Mouse (Mus musculus): ENCODE data around the gene Sdhaf2.

The Sdhaf2 gene

GRCm38 (mm10) chr19:10497512-10498160 lies 28.3 kb downstream of the Sdhaf2 start:
- in situ Hi-C loops (cut with MboI) = no loop called here

- in situ Hi-C loops (cut with MboI) = no loop called here
Measured at GRCm38 (mm10) chr19:10496976-10497375, 29.0 kb downstream of the Sdhaf2 start.

GRCm38 (mm10) chr19:10495670-10496069 lies 30.3 kb downstream of the Sdhaf2 start:
- in situ Hi-C loops (cut with MboI) = no loop called here

DNA sequence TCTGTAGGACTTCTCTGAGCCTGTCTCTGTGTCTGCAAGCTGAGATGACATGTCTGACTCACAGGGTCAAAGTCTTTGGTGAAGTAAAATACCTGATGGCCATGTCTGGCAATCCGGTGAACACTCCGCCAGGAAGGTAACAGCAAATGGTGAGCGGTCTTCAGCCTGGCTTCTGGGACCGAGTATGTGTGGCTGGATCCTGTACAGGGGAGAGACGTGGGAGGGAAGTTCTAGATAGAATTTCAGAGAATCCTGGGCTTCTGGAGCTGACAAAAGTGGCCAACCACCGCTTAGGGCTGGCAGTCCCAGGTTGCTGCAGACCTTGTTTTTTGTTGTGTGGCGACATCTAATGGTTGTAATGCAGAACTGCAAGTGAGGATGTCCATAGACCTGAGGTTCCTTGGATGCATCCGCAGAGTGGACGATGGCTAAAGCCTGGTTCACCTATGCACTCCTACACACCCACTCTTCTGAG lies 39.6 kb downstream of the Sdhaf2 start:
- in situ Hi-C loops (cut with MboI) = no loop called here

GRCm38 (mm10) chr19:10482703-10483102 lies 43.2 kb downstream of the Sdhaf2 start, which contains the start of gene Ppp1r32:
Gene Ppp1r32, minus strand, starts transcription at chr19:10482928.
- in situ Hi-C loops (cut with MboI) = loop anchor here (5.0 kb wide), 1 partner anchor 40 kb away; no protein-coding TSS in a partner anchor

DNA sequence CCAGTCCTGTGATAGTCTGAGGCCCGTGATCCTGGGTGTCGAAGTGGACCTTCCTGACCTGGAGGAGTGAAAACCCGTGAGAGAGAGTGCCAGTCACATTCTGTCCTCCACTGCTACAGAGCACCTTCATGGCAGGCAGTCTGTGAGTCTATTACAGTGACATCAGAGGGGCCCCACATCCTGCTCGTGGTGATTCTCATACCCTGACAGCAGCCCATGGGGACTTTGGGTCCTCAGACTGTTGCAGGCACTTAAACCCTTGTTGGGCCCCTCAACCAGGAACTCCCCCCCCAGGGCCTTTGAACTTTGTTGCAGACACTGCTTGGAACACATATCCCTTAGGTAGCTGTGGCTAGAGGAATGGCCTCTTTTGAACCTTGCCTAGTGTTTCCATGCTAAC lies 46.4 kb downstream of the Sdhaf2 start:
- in situ Hi-C loops (cut with MboI) = no loop called here

DNA sequence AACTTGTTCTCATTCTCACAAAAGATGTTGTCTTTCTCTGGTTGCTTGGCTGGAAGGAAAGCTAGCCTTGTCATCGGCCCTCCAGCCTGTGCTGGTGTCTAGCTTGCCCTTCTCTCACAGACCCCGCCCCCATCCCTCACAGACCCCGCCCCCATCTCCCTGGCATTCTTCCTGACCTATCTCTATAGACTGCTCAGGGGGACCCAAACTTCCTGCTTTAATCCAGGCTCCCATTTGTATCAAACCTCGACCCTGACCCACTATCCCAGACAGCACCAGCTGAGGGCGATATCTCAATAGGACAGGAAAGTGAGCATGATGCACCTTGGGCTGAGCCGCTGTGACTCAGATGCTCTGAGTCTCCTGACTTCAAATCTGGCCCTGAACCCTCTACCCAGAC lies 52.2 kb downstream of the Sdhaf2 start:
- in situ Hi-C loops (cut with MboI) = no loop called here

- in situ Hi-C loops (cut with MboI) = no loop called here
Measured at GRCm38 (mm10) chr19:10472958-10473357, 53.0 kb downstream of the Sdhaf2 start.

GRCm38 (mm10) chr19:10469171-10469658 lies 56.7 kb downstream of the Sdhaf2 start:
- in situ Hi-C loops (cut with MboI) = no loop called here

DNA sequence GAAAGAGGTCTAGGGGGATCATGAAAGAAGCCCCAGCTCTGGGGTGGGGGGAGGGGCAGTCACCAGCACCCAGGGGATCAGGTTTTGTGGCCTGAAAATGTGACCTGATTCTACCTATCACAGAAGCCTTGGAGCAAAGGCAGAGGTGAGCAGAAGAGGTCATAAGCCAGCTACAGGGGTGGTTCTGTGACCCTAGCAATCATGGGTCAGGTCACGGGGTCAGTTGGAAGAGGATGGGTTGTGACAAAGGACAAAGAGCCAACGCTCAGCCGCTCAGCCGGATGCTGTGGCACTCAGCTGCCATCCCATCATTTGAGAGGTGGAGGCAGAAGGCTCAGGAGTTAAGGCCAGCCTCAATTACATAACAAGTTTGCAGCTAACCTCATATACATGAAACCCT lies 61.5 kb downstream of the Sdhaf2 start:
- in situ Hi-C loops (cut with MboI) = no loop called here

DNA sequence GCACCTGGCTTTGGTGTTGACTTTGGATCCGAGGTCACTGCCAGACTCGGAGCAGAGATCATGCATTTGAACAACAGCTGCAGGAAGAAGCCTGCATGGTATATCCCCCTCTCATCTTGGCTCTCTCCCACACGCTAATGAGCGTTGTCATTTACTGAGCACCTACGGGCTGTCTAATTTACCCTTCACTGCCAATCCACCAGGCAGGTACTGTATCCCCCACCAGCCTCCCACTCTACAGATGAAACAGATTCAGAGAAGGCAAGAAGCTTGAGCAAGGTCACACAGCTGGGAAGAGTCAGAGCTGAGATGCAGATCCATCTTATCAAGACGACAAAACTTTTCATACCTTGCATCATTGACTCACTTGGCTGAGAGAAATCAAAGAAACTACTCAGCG lies 64.4 kb downstream of the Sdhaf2 start:
- in situ Hi-C loops (cut with MboI) = no loop called here

DNA sequence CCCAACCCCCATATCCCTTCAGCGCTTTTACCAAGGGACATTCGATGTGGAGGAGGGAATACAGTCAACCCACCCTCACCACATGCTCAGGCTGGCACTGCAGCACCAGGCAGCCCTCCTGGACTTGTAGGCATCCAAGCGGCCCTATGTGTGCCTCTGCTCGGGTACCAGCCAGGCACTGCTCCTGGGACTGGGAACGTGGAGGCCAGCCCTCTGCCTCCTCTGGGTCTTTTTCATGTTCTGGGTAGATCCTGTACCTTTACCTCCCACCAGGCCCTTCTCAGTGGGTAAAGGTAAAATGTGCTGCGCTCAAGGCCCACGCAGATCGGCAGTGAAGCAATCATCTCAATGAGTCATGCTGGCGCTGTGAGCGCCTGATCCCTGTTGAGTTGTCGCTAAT lies 66.0 kb downstream of the Sdhaf2 start:
- in situ Hi-C loops (cut with MboI) = no loop called here

- in situ Hi-C loops (cut with MboI) = no loop called here
Measured at GRCm38 (mm10) chr19:10458096-10458495, 67.8 kb downstream of the Sdhaf2 start.

DNA sequence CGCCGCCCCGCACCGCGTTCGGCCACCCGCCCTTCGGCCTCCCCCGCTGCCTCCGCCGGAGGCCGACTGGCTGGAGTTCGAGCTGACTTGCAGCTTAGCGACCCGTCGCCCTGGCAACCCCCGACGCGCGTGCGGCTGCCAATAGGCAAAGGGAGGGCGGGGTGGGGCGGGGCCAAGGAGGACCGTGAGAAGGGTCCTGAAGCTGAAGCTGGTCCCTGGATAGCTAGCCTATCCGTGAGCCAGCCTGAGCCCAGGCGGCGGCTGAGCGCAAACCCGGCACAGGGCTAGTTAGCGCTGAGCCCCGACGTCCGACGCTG lies 68.5 kb downstream of the Sdhaf2 start:
- in situ Hi-C loops (cut with MboI) = no loop called here

- in situ Hi-C loops (cut with MboI) = no loop called here
Measured at GRCm38 (mm10) chr19:10456752-10457483, 69.0 kb downstream of the Sdhaf2 start, which contains the start of gene Lrrc10b. Gene Lrrc10b, minus strand, starts transcription at chr19:10457473.

DNA sequence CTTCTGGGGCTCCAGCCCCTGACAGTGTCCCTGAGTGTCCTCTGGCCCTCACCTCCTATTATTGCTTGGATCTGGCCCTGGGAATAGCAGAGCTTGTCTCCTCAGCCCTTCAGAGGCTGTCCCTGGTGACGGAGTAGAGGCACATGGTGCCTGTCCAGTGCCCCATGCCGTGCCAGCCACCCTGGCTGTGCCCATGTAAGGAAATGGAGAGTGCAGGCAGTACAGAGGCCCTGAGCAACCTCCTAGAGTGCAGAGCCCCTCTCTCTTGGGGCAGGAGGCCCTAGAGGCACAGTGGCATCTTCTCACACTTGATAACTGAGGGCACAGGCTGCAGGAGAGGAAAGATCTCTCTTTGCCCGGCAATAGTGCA lies 70.5 kb downstream of the Sdhaf2 start:
- in situ Hi-C loops (cut with MboI) = no loop called here

GRCm38 (mm10) chr19:10454718-10455436 lies 71.1 kb downstream of the Sdhaf2 start:
- in situ Hi-C loops (cut with MboI) = no loop called here

All from mature B cell (primary cell).